Mouse (Mus musculus): ENCODE data around the gene Ppp2r5c. TPM values are rescaled to one million over a fixed set of nuclear protein-coding genes. Genes with fewer than 3 reads are reported as not detected.
A peak's percentile ranks its signal among the peaks of the same experiment; 100 is the strongest.

The Ppp2r5c gene
- total and polyA plus RNA-seq, 3 experiments, result 14.8 to 118 (median 112) TPM

- DNase-seq, result no peak
These were observed 4.7 kb upstream of the Ppp2r5c start for GRCm38 (mm10) chr12:110442238-110442637.

GRCm38 (mm10) chr12:110444530-110444929, 2.4 kb upstream of the Ppp2r5c start:
- no peak for DNase-seq

GRCm38 (mm10) chr12:110445775-110446174, 1.1 kb upstream of the Ppp2r5c start:
- DNase-seq, result no peak

- DNase-seq, result peak; percentile 75
These were observed 386 bp downstream of the Ppp2r5c start for GRCm38 (mm10) chr12:110447306-110447705.

GRCm38 (mm10) chr12:110448767-110449166, 1.8 kb downstream of the Ppp2r5c start:
- no peak for DNase-seq

GRCm38 (mm10) chr12:110454223-110454622, 7.3 kb downstream of the Ppp2r5c start:
- peak; percentile 81 for DNase-seq

- no peak for DNase-seq
These were observed 9.1 kb downstream of the Ppp2r5c start for GRCm38 (mm10) chr12:110456024-110456423.

GRCm38 (mm10) chr12:110458667-110459066, 11.7 kb downstream of the Ppp2r5c start:
- no peak for DNase-seq

- DNase-seq, result peak; percentile 86
These were observed 13.7 kb downstream of the Ppp2r5c start for GRCm38 (mm10) chr12:110460418-110461300.

GRCm38 (mm10) chr12:110463711-110464110, 16.8 kb downstream of the Ppp2r5c start:
- DNase-seq, result no peak

GRCm38 (mm10) chr12:110471426-110471825, 24.5 kb downstream of the Ppp2r5c start:
- no peak for DNase-seq

GRCm38 (mm10) chr12:110472247-110472646, 25.3 kb downstream of the Ppp2r5c start:
- no peak for DNase-seq

GRCm38 (mm10) chr12:110474497-110474896, 27.6 kb downstream of the Ppp2r5c start:
- DNase-seq, result no peak

GRCm38 (mm10) chr12:110476561-110476960, 29.6 kb downstream of the Ppp2r5c start:
- DNase-seq, result no peak

- no peak for DNase-seq
These were observed 31.0 kb downstream of the Ppp2r5c start for GRCm38 (mm10) chr12:110477906-110478305.

- DNase-seq, result peak; percentile 64
These were observed 31.7 kb downstream of the Ppp2r5c start for GRCm38 (mm10) chr12:110478601-110479008.

- no peak for DNase-seq
These were observed 32.3 kb downstream of the Ppp2r5c start for GRCm38 (mm10) chr12:110479268-110479667.

- DNase-seq, result no peak
These were observed 33.8 kb downstream of the Ppp2r5c start for GRCm38 (mm10) chr12:110480701-110481100.

- DNase-seq, result no peak
These were observed 36.8 kb downstream of the Ppp2r5c start for GRCm38 (mm10) chr12:110483761-110484160.

GRCm38 (mm10) chr12:110484824-110485584, 38.1 kb downstream of the Ppp2r5c start:
- no peak for DNase-seq

- DNase-seq, result peak; percentile 92
These were observed 38.8 kb downstream of the Ppp2r5c start for GRCm38 (mm10) chr12:110485585-110486331.

GRCm38 (mm10) chr12:110486852-110487251, 39.9 kb downstream of the Ppp2r5c start:
- no peak for DNase-seq

Data from adrenal gland, adult 2 months (tissue).